Mouse (Mus musculus) brain, embryonic 14.5 days (tissue): ENCODE measurements around the gene Gm20708. TPM values are rescaled to one million over a fixed set of nuclear protein-coding genes. Genes with fewer than 3 reads are reported as not detected.

Experiments used
- DNase-seq: peaks from one replicate; pipeline ENCODE4 v3.0.0-alpha.2; 2011; ENCODE audit warnings: low read depth
- CTCF ChIP-seq: fragments of 200-500 bp; IDR thresholded peaks from 2 replicates; pipeline ENCODE4 v1.5.1; 2012; ENCODE audit warnings: inconsistent platforms, mild to moderate bottlenecking, moderate library complexity, borderline replicate concordance; ENCODE audit not compliant: insufficient read depth, insufficient read length; ENCODE audit errors: extremely low read depth
- POLR2A ChIP-seq: fragments of 200-500 bp; IDR thresholded peaks from 2 replicates; pipeline ENCODE4 v1.6.1; 2012; ENCODE audit warnings: mild to moderate bottlenecking, inconsistent platforms, borderline replicate concordance; ENCODE audit not compliant: poor library complexity, insufficient read depth, insufficient read length, severe bottlenecking; ENCODE audit errors: extremely low read depth
- polyA plus RNA-seq: library from polyadenylated mRNA; depleted of rRNA; stranded (reverse); fragments of >200 nt; gene quantifications from 2 replicates; pipeline ENCODE4 v1.2.3, GENCODE M21; 2012

The Gm20708 gene
- polyA plus RNA-seq, 1 experiment, result 1.2 TPM

DNA sequence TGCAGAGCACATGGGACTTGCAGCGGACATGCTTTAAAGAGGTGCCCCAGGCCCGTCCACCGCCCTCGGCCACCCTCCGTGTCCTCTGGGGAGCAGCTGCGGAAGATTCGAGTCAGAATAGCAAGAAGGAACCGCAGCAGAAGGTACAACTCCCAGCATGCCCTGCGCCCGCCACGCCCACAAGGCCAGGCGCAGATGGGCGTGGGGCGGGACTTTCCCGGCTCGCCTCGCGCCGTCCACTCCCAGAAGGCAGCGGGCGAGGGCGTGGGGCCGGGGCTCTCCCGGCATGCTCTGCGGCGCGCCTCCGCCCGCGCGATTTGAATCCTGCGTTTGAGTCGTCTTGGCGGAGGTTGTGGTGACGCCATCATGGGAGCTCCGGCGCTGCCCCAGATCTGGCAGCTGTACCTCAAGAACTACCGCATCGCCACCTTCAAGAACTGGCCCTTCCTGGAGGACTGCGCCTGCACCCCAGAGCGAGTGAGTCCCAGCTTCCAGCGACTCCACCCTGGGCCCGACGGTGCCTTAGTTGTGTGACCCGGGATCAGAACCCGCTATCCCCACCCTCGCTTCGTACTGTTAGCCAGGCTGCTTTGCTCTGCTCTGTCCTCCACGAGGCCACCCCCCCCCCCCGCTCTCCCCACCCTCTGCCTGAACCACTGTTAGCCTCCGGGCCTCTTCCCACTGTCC lies 39.7 kb downstream of the Gm20708 start, which contains the start of gene Birc5:
Gene Birc5, plus strand, starts transcription at position 267 of the 687 bp plus-strand sequence.
- DNase-seq, result peak; percentile 98
- no peak for TF ChIP-seq CTCF
- peak; percentile 55; the same call in 1 of the 2 replicates for TF ChIP-seq POLR2A

DNA sequence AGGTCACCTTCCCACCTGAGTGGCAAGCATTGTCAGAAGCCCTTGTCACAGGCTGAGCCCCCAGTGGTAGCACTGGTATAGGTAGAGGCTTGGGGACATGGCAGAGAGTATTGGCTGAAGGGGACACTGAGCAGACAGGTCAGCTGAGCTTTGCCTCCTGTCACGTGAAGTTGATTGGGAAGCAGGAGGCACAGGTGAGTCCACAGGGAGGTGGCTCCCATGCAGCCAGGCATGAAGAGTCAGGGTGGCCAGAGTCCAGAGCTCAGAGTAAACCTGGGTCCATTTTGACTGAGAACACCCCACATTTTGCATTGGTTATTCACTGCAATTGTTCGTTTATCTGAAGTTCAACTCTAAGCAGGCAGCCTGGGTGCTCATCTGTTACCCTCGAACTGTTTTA lies 43.4 kb downstream of the Gm20708 start:
- no peak for TF ChIP-seq POLR2A
- TF ChIP-seq CTCF, result no peak
- no peak for DNase-seq

DNA sequence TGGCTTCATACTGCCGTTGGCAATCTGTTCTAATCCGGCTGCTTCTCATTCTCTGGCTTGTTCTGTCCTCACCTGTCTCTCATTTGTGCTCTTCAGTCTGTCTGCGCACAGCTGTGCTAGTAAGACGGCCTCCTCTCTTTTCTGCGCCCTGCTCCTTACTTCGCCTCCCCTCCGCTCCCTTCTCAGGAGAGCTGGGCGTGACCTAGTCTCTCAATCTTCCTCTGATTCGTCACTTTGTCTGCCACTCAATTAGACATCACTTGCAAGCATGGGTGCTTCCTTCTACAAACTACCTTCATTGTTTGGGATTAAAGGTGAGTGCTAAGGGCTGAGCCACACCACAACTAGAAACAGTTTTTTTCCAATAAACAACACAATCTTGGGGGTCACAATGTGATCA lies 44.8 kb downstream of the Gm20708 start:
- no peak for DNase-seq
- TF ChIP-seq POLR2A (no peak), CTCF (no peak)

DNA sequence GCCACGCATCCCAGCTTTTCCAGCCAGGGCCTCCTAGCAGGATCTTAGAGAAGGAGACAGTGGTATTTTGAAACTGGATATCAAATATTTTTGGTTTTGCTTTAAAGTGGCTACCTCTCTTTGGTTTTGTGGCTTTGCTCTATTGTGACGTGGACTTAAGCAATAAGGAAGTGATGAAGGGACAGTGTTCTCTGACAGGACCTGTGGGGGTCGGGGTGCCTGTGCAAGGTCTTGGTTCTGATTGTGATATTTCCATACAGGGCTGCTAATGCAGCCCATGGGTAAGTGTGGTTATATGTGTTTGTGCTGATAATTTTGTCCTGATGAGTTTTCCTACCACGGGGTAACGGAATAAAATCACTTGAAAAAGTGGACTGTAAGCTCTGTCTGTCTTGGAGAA lies 45.9 kb downstream of the Gm20708 start:
- TF ChIP-seq POLR2A, result no peak
- TF ChIP-seq CTCF, result no peak
- no peak for DNase-seq

DNA sequence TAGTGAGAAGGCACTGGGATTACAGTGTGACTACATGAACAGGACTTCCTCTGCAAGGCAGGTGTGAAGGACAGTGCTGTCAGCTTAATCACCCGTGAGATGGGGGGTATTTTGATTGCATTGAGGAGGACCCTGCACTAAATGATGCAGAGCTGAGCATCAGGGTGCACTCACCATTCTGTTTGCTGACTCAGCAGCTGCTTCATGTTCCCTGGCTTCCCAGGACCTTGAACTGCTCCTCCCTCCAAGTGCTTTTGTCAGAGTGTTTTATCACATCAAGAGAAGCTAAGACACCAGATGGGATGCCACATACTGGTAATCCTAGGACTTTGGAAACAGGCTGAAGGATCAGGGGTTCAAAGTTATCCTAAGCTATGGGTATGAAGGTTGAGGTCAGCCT lies 46.5 kb downstream of the Gm20708 start:
- TF ChIP-seq CTCF (no peak), POLR2A (no peak)
- DNase-seq, result no peak

DNA sequence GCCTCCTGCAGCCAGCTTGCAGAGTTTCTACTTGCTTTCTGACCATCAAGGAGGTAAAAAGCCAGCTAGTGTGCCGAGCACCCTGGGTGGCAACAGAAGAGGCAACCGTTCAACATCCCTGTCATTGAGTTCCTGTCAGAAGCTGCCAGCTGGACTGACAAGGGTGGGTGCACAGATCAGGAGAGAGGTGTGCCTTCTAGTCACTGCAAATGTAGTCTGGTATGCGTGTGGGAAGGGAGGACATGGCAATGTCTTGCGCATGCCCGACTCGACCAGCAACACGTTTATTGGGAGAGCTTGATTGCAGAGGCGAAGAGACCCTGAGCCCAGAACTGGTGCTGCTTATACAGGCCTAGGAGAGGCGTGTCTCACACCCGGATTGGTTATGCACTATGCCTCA lies 48.0 kb downstream of the Gm20708 start:
- no peak for TF ChIP-seq POLR2A
- no peak for TF ChIP-seq CTCF
- no peak for DNase-seq

DNA sequence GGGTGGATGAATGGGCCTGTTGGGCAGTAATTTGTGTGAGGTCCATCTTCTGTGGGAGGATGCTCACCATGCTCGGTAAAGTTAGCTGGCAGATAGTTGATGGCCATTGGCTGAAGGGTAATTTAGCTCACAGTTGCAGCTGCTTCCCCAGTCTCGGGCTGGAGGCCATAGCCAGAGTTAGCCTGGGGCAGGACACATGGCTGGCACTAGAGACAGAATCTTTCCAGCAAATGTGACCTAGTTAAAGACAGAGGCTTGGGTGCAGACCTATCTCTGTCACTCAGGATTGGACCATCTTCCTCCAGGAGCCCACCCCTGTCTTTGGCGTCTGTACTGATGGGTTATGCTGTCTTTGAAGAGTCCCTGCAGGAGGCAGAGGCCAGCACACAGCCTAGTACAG lies 48.9 kb downstream of the Gm20708 start:
- no peak for DNase-seq
- TF ChIP-seq CTCF (no peak), POLR2A (no peak)

DNA sequence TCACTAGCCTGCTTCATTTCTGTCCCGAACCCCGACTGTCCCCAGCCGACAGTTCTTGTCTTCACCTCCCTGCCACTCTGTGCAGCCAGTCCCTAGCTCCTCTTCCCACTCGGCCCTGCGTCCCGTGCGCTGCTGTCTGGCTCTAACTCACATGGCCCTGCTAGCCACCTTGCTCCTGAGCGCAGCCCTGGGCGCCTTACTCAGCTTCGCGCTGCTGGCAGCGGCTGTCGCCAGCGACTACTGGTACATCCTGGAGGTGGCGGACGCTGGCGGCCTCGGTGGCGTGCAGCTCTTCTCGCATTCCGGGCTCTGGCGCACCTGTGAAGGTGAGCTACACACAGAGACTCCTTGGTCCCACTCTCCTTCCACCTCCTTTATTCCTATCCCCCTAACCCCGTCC lies 51.1 kb downstream of the Gm20708 start, which contains the start of gene Tmem235:
Gene Tmem235, plus strand, starts transcription at position 152 of the 400 bp plus-strand sequence.
- TF ChIP-seq POLR2A (no peak), CTCF (no peak)
- no peak for DNase-seq

DNA sequence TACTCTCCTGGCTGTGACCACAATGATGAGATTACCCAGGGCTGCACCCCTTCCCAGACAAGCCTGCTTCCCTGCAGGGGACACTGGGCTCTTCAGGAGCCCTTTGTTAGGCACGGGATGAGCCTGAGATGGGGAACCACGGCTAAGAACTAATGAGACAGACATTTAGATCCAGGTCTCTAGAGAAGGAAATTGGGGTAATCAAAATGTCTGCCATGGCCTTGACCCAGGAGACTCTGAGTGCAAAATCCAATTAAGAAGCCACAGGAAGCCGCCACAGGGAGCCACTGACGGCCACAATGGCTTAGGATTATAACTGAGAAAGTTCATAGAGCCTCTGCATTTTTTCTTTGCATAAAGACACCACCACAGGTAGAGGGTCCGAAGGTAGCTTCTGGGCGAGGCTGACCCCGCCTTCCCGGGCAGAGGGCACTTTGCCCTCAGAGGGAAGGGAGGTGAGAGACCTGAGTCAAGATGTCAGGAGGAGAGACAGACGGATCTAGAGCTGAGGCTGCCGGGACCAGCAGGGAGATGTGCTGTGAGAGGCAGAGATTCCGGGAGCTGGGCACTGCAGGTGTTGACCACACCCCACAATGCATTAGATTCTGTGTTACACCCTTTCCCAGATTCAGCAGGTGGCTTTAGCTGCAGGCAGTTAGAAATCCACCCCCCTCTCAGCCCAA lies 53.8 kb downstream of the Gm20708 start:
- no peak for TF ChIP-seq CTCF
- no peak for TF ChIP-seq POLR2A
- DNase-seq, result no peak

DNA sequence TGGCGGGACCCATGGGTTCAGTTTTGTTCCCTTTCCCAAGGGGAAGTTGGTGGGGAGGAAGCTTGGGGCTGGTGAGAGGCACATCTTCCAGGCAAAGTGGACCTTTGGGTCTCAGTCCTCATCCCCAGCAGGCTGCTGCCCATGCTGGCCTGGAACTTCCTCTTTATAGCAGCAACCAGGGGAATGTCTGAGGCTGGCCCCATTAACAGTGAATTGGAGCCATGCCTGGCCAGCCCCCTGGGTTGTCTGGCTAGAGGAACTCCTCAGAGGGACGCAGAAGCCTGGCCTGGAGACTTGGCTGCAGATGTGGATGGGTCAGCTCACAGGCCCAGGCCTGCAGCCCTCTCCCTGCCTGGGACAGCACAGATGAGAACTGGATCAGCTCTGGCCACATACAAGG lies 55.3 kb downstream of the Gm20708 start:
- TF ChIP-seq POLR2A, result no peak
- no peak for TF ChIP-seq CTCF
- DNase-seq, result no peak

DNA sequence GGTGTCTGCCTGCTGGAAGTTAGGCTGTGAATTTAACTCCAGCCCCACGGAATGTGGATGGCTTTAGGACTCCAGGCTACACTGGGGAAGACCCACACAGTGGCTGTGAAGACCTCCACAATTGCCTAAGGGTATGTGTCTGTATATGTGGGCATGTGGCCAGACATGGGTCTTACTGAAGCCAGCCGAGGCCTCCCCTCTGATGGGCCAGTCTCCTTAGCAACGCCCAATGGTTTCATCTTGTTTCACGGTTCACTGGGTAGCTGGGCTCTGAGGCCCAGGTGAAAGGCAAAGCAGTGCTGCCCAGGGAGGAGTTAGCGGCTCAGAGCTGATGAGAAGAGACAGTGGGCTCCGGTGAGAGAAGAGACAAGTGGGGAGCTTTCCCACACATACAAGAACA lies 56.5 kb downstream of the Gm20708 start:
- TF ChIP-seq CTCF, result no peak
- no peak for TF ChIP-seq POLR2A
- DNase-seq, result peak; percentile 80
